Mouse (Mus musculus): ENCODE results near the gene Rims1.
A peak's percentile ranks its signal among the peaks of the same experiment; 100 is the strongest.

Rims1 gene

DNA sequence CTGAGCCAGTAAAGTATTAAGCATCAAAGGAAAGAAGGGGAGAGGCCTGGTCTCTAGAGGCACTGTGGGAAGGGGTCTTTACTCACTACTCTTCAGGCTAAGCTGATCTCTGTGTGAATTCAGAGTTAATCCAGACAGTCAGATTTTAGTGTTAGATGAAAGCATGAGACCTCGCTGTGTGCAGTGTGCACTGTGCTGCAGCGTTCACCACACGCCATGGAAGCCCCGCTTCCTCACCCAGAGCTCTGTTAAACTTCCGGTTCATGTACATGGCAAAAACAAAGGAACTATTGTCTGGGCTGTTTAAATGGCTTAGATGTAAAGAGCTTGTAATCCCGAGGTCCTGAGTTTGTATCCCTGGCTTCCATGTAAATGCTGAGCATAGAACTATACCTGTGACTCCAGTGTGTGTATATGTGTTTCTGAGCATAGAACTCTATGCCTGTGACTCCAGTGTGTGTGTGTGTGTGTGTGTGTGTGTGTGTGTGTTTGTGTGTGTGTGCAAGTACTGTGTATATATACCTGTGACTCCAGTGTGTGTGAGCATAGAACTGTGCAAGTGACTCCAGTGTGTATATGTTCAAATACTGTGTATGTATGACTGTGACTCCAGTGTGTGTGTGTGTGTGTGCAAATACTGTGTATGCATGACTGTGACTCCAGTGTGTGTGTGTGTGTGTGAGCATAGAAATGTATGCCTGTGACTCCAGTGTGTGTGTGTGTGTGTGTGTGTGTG, 484.7 kb downstream of the Rims1 start:
- no peak for DNase-seq

- DNase-seq = peak; percentile 40
These were observed 490.3 kb downstream of the Rims1 start for GRCm38 (mm10) chr1:22315537-22315936.

DNA sequence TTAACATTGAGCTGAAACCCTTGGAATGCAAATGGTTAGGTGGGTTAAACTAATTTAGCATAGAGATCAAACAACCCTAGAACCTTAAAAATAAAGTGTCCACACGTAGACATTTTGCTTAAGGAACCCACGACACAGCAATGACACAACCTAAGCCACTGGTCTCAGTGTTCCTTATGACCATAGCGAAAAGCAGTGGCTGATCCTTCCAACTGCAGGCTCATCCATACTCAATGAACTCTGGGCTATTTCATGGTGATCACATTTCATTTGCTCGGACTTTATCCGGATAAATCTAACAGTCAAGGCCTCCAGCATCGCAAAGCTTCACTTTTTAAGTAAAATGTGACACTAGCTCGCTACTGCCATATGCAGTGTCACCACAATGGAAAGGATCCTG, 494.3 kb downstream of the Rims1 start:
- DNase-seq = no peak

DNA sequence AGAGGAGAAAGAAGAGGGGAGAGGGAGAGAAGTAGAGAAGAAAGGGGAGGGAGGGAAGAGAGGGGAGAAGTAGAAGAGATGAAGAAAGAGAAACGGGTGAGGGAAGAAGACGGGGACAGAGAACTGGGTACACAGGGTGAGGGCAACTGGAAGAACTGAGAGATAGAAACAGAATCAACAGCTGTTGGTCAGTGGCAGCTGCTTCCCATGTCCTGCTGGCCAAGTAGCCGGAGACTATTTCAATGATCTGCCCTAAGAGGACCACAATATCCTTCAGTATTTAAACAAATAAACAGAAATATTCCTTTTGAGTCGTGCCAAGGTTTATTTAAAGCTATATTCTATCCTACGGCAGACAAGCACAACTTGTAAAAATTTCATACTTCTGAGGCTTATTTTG, 499.3 kb downstream of the Rims1 start:
- no peak for DNase-seq

DNA sequence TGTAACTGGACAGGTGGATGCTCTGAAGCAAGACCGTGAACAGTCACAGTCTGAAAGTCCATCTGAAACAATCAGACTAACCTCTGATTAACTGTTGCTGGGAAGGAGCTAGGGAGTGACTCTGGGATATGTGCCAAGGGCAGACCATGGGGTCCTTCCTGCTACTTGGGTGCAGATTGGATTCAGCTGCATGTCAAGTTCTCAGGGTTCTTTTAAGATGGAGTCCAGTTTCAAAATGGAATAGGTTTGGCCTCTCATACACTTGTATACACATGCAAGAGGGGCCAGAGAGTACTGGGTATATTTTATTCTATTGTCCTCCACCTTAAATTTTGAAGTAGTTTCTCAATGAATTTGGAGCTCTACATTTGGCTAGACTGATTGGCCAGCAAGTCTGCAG, 499.9 kb downstream of the Rims1 start:
- no peak for DNase-seq

- no peak for DNase-seq
These were observed 511.8 kb downstream of the Rims1 start for GRCm38 (mm10) chr1:22293953-22294352.

DNA sequence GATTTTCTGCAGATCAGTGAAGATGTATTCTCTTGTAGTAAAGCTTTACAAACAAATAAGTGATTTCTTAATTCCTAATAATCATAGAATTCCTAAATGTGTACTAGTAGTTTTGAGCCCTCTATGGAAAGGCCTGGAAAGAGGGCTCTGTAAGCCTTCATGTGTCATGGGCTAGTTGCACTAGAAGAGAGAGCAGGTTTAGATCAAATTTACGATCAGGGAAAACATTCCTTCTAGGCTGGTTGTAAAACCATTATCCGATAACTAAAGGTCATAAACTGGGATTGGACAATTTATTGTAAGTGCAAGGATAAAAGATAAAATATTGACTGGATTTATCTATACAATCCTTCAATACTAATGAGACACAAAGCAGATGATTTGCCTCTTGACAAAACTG, 512.5 kb downstream of the Rims1 start:
- DNase-seq = no peak

DNA sequence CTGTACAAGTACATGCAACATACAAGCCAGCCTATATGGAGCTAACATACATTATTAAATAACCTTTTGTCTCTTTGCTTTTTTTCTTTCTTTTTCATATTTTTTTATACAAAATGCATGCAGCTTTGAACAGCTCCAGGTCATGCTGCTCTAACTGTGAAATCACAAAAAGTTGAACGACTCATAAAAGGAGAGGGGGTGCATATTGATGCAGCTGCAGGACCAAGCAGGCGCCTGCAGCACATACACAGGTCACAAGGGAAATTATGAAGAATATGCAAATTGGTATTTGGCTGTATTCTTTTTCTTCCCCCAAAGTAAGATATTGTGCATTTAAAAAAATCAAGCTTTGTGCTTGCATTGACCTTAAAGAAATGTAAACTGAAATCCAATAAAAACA, 519.0 kb downstream of the Rims1 start:
- no peak for DNase-seq

DNA sequence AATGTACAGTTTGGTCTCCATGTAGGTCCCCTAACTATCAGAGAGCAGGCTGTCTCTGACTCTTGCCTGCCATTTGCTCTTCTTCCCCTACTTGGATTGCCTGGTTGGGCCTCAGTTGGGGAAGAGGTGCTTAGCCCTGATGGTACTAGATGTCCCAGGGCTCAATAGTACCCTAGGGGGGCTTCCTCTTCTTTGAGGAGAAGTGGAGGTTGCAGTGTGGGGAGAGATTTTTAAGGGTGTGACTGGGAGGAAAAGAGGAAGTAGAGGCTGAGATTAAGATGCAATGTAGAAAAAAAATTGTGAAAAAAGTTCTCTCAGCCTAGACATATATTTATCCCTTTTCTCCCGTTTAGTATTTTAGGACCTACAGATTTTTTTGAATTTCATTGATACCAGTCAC, 525.8 kb downstream of the Rims1 start:
- DNase-seq = no peak

DNA sequence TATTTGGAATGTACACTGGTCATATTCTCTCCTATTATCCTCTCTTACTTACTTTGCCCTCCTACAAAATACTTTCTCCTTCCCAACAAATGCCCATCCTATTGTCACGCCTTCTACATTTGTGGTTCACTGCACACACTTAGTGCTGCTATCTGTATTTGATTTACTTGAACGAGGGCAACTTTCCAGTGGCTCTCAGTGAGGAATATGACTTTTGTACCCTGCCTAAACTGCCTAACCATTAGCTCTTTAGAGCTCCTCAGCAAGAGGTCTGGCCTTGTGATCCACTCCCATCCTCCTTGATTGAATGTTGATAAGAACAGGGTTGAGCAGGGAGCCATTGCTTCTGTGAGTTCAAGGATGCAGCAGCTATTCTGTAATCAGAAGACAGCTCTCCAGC, 531.7 kb downstream of the Rims1 start:
- peak; percentile 69 for DNase-seq

DNA sequence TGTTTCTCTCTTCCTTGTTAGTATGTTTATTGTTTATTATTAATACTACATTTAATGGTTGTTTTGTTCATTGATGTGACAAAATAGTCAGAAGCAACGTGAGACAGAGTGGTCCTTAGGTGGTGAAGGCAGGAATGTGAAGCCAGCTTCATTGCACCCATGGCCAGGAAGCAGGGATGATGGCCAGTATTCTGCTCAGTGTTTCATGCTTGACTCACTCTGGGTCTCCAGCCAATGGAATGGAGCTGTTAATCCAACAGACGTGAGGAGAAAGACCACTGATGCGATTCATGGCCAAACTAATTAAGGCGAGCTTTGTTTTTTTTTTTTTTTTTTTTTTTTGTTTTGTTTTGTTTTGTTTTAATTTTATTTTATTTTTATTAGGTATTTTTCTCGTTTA, 535.7 kb downstream of the Rims1 start:
- DNase-seq = no peak

DNA sequence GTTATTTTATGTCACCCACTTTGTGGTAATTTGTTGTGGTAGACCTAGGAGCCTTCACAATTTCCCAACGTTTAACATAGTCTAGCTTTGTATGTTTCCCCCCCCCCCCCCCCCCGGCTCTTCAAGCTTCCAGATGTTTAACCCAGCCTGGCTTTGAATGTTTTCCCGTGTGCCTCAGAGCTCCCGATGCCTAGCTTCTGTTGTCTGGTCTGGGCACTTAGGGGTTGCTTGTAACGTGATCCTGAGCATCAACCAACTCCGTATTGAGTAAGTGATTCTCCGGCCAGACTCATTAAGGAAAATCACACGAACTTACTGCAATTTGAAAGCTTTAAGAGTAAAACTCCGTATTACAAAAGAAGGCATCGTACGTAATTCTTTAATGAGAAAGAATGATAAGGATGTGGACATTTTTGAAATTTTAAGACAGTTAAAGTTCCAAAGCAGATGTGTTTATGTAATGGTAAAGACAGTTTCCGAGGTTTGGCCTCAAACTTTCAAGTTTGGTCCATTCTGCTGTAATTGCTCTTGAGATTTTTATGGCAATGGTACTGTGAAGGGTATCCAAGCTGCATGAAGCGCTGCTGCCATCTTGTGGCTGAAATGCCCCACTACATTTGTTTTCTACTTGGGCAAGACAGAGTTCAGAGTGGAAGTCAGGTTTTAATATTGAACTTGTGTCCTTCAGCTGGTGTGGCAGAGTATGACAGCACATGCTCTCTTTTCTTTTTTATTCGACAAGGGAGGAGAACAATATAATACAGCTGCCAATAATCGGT, 537.0 kb downstream of the Rims1 start:
- peak; percentile 84 for DNase-seq

- DNase-seq = no peak
These were observed 539.3 kb downstream of the Rims1 start for GRCm38 (mm10) chr1:22266491-22266890.

- DNase-seq = no peak
These were observed 540.3 kb downstream of the Rims1 start for GRCm38 (mm10) chr1:22265528-22265927.

DNA sequence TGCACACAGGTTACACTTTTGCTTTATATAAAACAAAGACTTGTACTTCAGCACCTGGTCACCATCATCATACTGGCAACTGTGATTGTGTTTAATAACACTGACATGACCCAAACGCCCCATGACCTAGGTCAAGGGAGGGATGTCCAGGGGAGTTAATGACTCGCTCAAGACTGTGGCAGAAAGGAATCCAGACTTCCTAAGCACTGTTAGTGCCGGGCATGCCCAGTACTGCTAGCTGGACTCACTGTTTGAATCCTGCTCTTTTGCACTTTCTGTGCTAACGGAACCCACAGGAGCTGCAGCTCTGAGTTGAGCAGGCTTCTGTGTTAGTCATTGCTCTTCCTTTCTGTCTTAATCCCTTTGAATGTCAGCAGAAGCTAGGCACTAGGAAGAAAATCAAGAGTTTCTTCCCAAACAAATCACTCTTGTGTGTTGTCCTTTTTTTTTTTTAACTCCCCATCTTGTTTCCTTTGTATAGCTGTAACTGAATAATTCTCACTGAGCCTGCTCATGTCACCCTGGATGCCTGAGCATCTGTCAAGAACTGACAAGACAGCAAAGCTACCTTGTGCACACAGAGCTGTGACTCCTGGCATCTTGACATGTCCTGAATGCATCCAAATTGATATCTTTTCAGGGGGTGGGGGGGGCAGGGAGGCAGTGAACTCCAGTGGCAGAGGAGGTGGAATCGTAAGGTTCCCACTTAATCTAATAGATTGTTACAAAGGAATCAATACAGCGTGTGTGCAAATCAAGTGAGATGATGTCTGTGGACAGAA, 543.4 kb downstream of the Rims1 start:
- DNase-seq = no peak

DNA sequence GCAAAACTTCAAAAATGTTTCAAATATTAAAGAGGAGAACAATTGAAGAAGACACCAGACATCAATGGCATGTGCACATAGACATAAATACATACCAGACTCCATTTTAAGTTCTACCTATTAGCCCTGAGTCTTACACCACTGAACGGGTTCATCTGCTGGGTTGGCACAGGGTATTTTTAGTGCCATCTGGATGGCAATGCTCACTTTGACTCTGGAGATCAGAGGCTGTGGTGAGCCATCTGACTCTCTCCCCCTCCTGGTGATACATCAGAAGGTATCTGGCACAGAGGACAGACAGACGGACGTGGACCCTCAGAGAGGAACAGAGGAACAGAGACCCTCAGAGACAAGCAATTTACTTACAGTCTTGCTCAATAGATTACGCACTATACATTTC, 544.1 kb downstream of the Rims1 start:
- DNase-seq = no peak

GRCm38 (mm10) chr1:22260291-22260690, 545.5 kb downstream of the Rims1 start:
- DNase-seq = no peak

- DNase-seq = no peak
These were observed 547.4 kb downstream of the Rims1 start for GRCm38 (mm10) chr1:22258356-22258755.

GRCm38 (mm10) chr1:22254278-22254677, 551.5 kb downstream of the Rims1 start:
- DNase-seq = no peak

DNA sequence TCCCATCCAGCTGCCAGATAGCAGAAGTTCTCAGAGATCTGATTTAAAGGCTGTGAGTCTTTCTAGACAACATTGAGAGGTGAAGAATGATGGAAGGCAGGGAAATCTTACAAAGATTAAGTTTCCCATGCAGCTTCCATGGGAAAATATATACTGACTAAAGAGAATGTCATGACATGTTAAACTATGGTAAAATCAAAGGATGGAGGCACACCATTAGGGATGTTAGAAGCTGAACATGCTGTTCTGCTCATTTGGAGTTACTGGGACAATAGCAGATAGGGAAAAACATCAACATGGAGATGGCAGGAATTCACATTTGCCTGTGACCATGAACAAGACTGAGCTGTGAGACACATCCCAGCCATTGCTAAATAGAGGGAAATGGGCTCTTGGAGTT, 552.9 kb downstream of the Rims1 start:
- DNase-seq = no peak

- DNase-seq = no peak
These were observed 556.9 kb downstream of the Rims1 start for GRCm38 (mm10) chr1:22248898-22249386.

GRCm38 (mm10) chr1:22245748-22246147, 560.0 kb downstream of the Rims1 start:
- no peak for DNase-seq
